26 mouse cellular contexts compared by ENCODE assay signal in genomic region chr8:120222548-120222947, GRCm38 (mm10). TPM values are rescaled to one million over a fixed set of nuclear protein-coding genes. Genes with fewer than 3 reads are reported as not detected.
DNase-seq lines count a peak whose midpoint lies in the region; ATAC-seq and TF ChIP-seq lines count a peak whose summit lies in the region.
"Had no signal": no experiment of that assay in that cellular context is flagged by ENCODE, and none has a peak within 500 bp of the region (broad histone marks: within the 10 kb centered on the region; RNA-seq: fewer than 3 reads in every experiment).

No protein-coding gene starts in this region.

- intact Hi-C loops in heart, postnatal 14 days (cut with DNase I) = no loop called here

- peak overlapping the region; percentile 56 for H3K27ac ChIP-seq in midbrain, embryonic 10.5 days (replicated peaks)
- H3K27ac ChIP-seq in midbrain, embryonic 15.5 days = no peak overlapping the region
- no peak overlapping the region for H3K27ac ChIP-seq in midbrain, embryonic 14.5 days (replicated peaks; ENCODE audit: low read depth, low read length)
- H3K27ac ChIP-seq in neural tube, embryonic 15.5 days (replicated peaks) = no peak overlapping the region
- no peak overlapping the region for H3K27ac ChIP-seq in layer of hippocampus, adult 2 months
- H3K27ac ChIP-seq: embryonic facial prominence, embryonic 12.5 days; limb, embryonic 13.5 days; liver, embryonic 13.5 days; lung, embryonic 15.5 days had no signal

- no peak for ATAC-seq in midbrain, embryonic 15.5 days (replicated peaks)
- no peak for ATAC-seq in midbrain, embryonic 14.5 days (ENCODE audit: low FRiP score, low TSS enrichment)
- ATAC-seq in neural tube, embryonic 15.5 days (ENCODE audit: low FRiP score) = no peak
- ATAC-seq: forebrain, embryonic 16.5 days; inflammation-experienced regulatory T-cells, adult 6 months had no signal

- no peaks in the 10 kb centered on the region for H3K9me3 ChIP-seq in midbrain, embryonic 10.5 days (replicated peaks)
- H3K9me3 ChIP-seq in midbrain, embryonic 15.5 days = no peaks in the 10 kb centered on the region
- H3K9me3 ChIP-seq in midbrain, embryonic 14.5 days (ENCODE audit: control insufficient read depth, low read length) = no peaks in the 10 kb centered on the region
- H3K9me3 ChIP-seq in neural tube, embryonic 15.5 days (replicated peaks) = no peaks in the 10 kb centered on the region
- H3K9me3 ChIP-seq: embryonic facial prominence, embryonic 12.5 days; heart, embryonic 12.5 days; limb, embryonic 13.5 days; liver, embryonic 13.5 days; lung, embryonic 15.5 days had no signal

- peak; percentile 89 for DNase-seq in heart, adult 11 months
- DNase-seq in heart, postnatal 14 days = no peak
- DNase-seq in midbrain, embryonic 10.5 days (ENCODE audit: low spot score) = no peak
- DNase-seq in midbrain, embryonic 14.5 days = no peak
- no peak for DNase-seq in layer of hippocampus, adult 2 months (ENCODE audit: low spot score in 2 of 2)
- DNase-seq: adrenal gland, postnatal 25 days; cerebellum, adult 11-12 months; cerebellum, postnatal 14 days; kidney, adult 9 months; kidney, postnatal 4 days; liver, embryonic 13.5 days; lung, postnatal 4 days; right cerebral cortex, adult 18-20 months; thymus, postnatal 14 days had no signal

- peaks cover 78% of the 10 kb centered on the region for H3K4me1 ChIP-seq in midbrain, embryonic 10.5 days
- H3K4me1 ChIP-seq in midbrain, embryonic 15.5 days = peaks cover 9% of the 10 kb centered on the region; the same call in 1 of the 2 replicates
- peaks cover 21% of the 10 kb centered on the region for H3K4me1 ChIP-seq in midbrain, embryonic 14.5 days (ENCODE audit: control insufficient read depth, insufficient read depth, low read length)
- H3K4me1 ChIP-seq in neural tube, embryonic 15.5 days = peaks cover 45% of the 10 kb centered on the region

- no peak overlapping the region for H3K9ac ChIP-seq in midbrain, embryonic 15.5 days
- H3K9ac ChIP-seq in midbrain, embryonic 14.5 days (replicated peaks; ENCODE audit: low read length) = 0 out of 2 replicates have a peak overlapping the region, but pooled peaks have one; percentile 2
- no peak overlapping the region for H3K9ac ChIP-seq in neural tube, embryonic 15.5 days (replicated peaks)
- H3K9ac ChIP-seq: embryonic facial prominence, embryonic 12.5 days; heart, embryonic 12.5 days; liver, embryonic 13.5 days; lung, embryonic 15.5 days had no signal

- no peak overlapping the region for H3K4me3 ChIP-seq in midbrain, embryonic 10.5 days
- H3K4me3 ChIP-seq in midbrain, embryonic 15.5 days = no peak overlapping the region
- no peak overlapping the region for H3K4me3 ChIP-seq in midbrain, embryonic 14.5 days (replicated peaks; ENCODE audit: low read depth, low read length)
- H3K4me3 ChIP-seq in neural tube, embryonic 15.5 days (replicated peaks) = no peak overlapping the region
- no peak overlapping the region for H3K4me3 ChIP-seq in layer of hippocampus, adult 2 months
- H3K4me3 ChIP-seq: embryonic facial prominence, embryonic 12.5 days; erythroblast, embryonic 14.5 days; heart, embryonic 12.5 days; limb, embryonic 13.5 days; liver, embryonic 13.5 days; lung, embryonic 15.5 days had no signal

- peaks cover 32% of the 10 kb centered on the region for H3K27me3 ChIP-seq in midbrain, embryonic 10.5 days (ENCODE audit: low read depth, poor library complexity, severe bottlenecking)
- H3K27me3 ChIP-seq in midbrain, embryonic 15.5 days (replicated peaks) = no peaks in the 10 kb centered on the region
- H3K27me3 ChIP-seq in midbrain, embryonic 14.5 days (ENCODE audit: control insufficient read depth, insufficient read depth, low read length) = no peaks in the 10 kb centered on the region
- H3K27me3 ChIP-seq in neural tube, embryonic 15.5 days (replicated peaks) = no peaks in the 10 kb centered on the region
- H3K27me3 ChIP-seq: embryonic facial prominence, embryonic 12.5 days; limb, embryonic 13.5 days had no signal

- no peaks in the 10 kb centered on the region for H3K36me3 ChIP-seq in midbrain, embryonic 10.5 days
- no peaks in the 10 kb centered on the region for H3K36me3 ChIP-seq in midbrain, embryonic 15.5 days (replicated peaks)
- no peaks in the 10 kb centered on the region for H3K36me3 ChIP-seq in midbrain, embryonic 14.5 days (ENCODE audit: control insufficient read depth, insufficient read depth, low read length)
- H3K36me3 ChIP-seq in neural tube, embryonic 15.5 days = no peaks in the 10 kb centered on the region
- H3K36me3 ChIP-seq: embryonic facial prominence, embryonic 12.5 days; heart, embryonic 12.5 days; limb, embryonic 13.5 days; liver, embryonic 13.5 days; lung, embryonic 15.5 days had no signal

- WGBS in midbrain, embryonic 10.5 days = 76% methylated on average over 11 of the region's 11 CpGs
- 67% methylated on average over 11 of the region's 11 CpGs for WGBS in midbrain, embryonic 15.5 days
- WGBS in midbrain, embryonic 14.5 days = 73% methylated on average over 11 of the region's 11 CpGs
- WGBS in neural tube, embryonic 15.5 days = 15% methylated on average over 11 of the region's 11 CpGs

- H3K4me2 ChIP-seq in midbrain, embryonic 15.5 days = no peak overlapping the region
- no peak overlapping the region for H3K4me2 ChIP-seq in midbrain, embryonic 14.5 days (ENCODE audit: low read length)
- H3K4me2 ChIP-seq in neural tube, embryonic 15.5 days = 0 out of 2 replicates have a peak overlapping the region, but pooled peaks have one; percentile 11
- H3K4me2 ChIP-seq: embryonic facial prominence, embryonic 12.5 days; heart, embryonic 12.5 days; limb, embryonic 13.5 days; liver, embryonic 13.5 days; lung, embryonic 15.5 days had no signal

- TF ChIP-seq CTCF in layer of hippocampus, adult 2 months (conservative IDR thresholded peaks at IDR 0.05) = no peak

RNA-seq across cellular contexts. Expression of gene Gse1, which starts 5.7 kb away (rescaled TPM):
- 10 to 100 TPM; 29.0 to 33.1 TPM for total RNA-seq in heart, postnatal 14 days (2021)
- 12.7 and 15.6 TPM in 2 replicates for polyA plus RNA-seq in midbrain, embryonic 10.5 days (2016; fragmentation: Nextera tagmentation; extraction: Ambion mirVana)
- 21.2 and 23.4 TPM in 2 replicates for polyA plus RNA-seq in midbrain, embryonic 15.5 days (2015; fragmentation: Nextera tagmentation; extraction: Ambion mirVana)
- polyA plus RNA-seq in midbrain, embryonic 14.5 days (2014; fragmentation: Nextera tagmentation; extraction: Ambion mirVana) = 28.6 and 29.0 TPM in 2 replicates
- polyA plus RNA-seq in neural tube, embryonic 15.5 days (2015; fragmentation: Nextera tagmentation; extraction: Ambion mirVana) = 12.2 and 14.0 TPM in 2 replicates
- total RNA-seq in layer of hippocampus, adult 2 months (2021) = 100 to 1,000 TPM; 146 to 158 TPM

RNA-seq across cellular contexts. Expression of gene Fam92b, which starts 45.3 kb away (rescaled TPM):
- total RNA-seq in heart, postnatal 14 days (2021) = not detected
- 2.6 and 3.3 TPM in 2 replicates for polyA plus RNA-seq in midbrain, embryonic 10.5 days (2016; fragmentation: Nextera tagmentation; extraction: Ambion mirVana)
- 2.1 and 2.2 TPM in 2 replicates for polyA plus RNA-seq in midbrain, embryonic 15.5 days (2015; fragmentation: Nextera tagmentation; extraction: Ambion mirVana)
- 0.92 and 1.8 TPM in 2 replicates for polyA plus RNA-seq in midbrain, embryonic 14.5 days (2014; fragmentation: Nextera tagmentation; extraction: Ambion mirVana)
- polyA plus RNA-seq in neural tube, embryonic 15.5 days (2015; fragmentation: Nextera tagmentation; extraction: Ambion mirVana) = 1.6 and 1.7 TPM in 2 replicates
- under 1 TPM; 0.31 to 0.91 TPM for total RNA-seq in layer of hippocampus, adult 2 months (2021)
- total RNA-seq: gastrocnemius, postnatal 4 days; heart, postnatal 25 days had no signal
- polyA plus RNA-seq: erythroblast, embryonic 14.5 days; heart, embryonic 12.5 days; inflammation-experienced regulatory T-cells, adult 6 months; limb, embryonic 13.5 days; liver, embryonic 13.5 days; small intestine, adult 2 months had no signal
